Mouse (Mus musculus): ENCODE measurements around the gene Slc28a3.

DNA sequence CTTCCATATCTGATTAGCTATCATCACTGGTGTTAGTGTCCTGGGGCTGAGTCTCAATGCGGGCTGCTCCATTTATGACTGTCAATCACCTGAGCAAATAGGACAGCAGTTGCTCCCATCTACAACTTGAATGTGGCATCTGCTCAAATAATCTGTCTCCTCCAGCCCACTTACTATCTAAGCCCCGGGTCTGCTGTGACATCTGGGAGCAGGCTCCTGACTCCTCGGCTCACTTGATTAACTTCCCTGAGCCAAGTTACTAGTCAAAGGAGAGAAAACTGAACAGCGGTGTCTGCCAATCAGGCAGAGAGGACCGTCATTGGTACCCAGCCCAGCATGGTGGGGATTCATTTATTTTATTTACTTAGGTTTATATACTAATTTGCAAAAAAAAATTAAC, 95.0 kb downstream of the Slc28a3 start:
- TF ChIP-seq CTCF (IDR thresholded peaks at IDR 0.05; ENCODE audit: low read depth) (no peak), EP300 (IDR thresholded peaks at IDR 0.05; ENCODE audit: low read depth) (no peak)
